Mouse (Mus musculus): ENCODE data around the gene BC100530.
"Not testable (repeated sequence)": the region's sequence is repeated elsewhere in the genome, so short reads cannot be mapped to it uniquely, and the experiment has no call there.

BC100530 gene

DNA sequence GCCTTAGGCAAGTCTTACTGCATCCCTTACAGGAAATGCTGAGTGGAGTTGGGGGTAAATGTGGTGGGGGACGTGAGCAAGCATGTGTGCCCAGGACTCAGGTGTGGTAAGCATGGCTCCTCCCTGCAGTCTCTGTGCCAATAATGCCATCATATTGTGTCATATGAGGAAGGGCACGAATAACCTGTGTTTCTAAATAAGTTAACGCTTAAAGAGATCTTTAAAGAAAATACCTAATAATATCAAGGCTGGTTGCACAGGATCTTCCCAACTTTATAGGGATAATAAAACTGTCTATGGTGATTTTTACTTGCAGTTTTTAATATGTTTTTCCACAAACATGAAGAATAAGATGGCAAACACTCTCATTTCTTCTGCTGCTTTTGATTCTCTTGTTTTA lies at the start of gene BC100530:
Gene BC100530 (minus strand): TSS at position 101 of the 400 bp plus-strand sequence.
- not testable (repeated sequence) for DNase-seq (ENCODE audit: low spot score)

DNA sequence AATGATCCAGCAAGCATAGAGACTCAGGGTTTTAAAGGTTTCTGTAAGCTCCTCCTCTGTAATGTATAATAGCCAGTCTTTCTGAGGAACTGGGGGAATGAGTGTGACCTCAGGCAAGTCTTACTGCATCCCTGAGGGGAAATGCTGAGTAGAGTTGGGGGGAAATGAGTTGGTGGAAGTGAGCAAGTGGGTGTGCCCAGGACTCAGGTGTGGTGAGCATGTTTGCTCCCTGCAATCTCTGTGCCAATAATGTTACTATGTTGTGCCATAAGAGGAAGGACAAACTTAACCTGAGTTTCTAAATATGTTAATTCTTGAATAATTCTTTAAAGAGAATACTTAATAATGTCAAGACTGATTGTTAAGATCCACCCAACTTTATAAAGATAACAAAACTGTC lies 40.8 kb upstream of the BC100530 start, which contains the start of gene Stfa2:
Gene Stfa2 (minus strand): TSS at position 101 of the 400 bp plus-strand sequence.
- no peak for DNase-seq (ENCODE audit: low spot score)

GRCm38 (mm10) chr16:36389060-36389459 lies 21.5 kb upstream of the BC100530 start:
- no peak for DNase-seq (ENCODE audit: low spot score)

DNA sequence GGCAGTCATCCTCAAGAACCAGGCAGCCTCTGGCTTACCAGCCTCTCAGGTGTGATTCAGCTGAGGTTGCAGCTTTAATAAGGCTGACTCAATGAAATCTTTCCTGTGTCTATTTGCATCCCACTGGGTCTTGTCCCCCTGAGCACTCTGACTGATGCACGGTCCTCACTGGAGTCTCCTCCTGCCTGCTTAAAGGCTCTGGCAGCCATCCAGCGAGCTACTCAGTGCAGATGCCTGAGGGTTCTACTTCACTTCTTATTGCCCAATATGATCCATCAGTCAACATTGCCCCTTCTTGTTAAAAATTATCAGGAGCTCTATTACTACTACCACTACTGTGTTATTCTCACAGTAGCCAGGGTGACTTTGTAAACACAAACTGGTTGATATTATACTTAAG lies 30.4 kb downstream of the BC100530 start:
- no peak for DNase-seq (ENCODE audit: low spot score)

GRCm38 (mm10) chr16:36334232-36334631 lies 33.3 kb downstream of the BC100530 start, which contains the start of gene BC117090:
BC117090 (minus strand) TSS chr16:36334332.
- DNase-seq (ENCODE audit: low spot score) = no peak

DNA sequence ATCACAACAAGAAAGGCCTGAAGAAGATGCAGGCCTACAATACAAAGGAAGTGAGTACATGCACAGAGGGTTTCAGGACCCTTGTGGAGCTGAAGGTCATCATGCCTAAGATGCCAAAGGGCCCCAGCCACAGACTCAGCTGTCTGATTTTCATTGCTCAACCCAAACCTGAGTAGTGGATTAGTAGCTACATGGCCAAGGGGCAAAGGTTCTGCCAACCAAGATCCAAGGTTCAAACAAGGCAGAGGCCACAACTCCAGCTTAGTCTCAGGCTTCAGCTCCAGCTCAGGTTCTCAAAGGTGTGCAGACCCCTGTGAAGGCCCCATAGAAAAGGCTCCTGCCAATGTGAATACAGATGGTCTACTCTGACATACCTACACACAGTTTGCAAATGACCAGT lies 48.3 kb downstream of the BC100530 start:
- no peak for DNase-seq (ENCODE audit: low spot score)

- DNase-seq (ENCODE audit: low spot score) = not testable (repeated sequence)
Measured at GRCm38 (mm10) chr16:36316111-36316510, 51.4 kb downstream of the BC100530 start.
